Mouse (Mus musculus) liver, embryonic 14.5 days (tissue): Measurements from ENCODE around the gene Pcsk5.

Experiments
- CTCF ChIP-seq: IDR thresholded peaks from 2 replicates; pipeline ENCODE4 v1.5.1; 2016; ENCODE audit warnings: antibody characterized with exemption, low read depth, control low read depth
- EP300 ChIP-seq: IDR thresholded peaks from 2 replicates; pipeline ENCODE4 v1.6.1; 2016; ENCODE audit warnings: antibody characterized with exemption, low read depth

GRCm38 (mm10) chr19:17834894-17835293, 2.5 kb downstream of the Pcsk5 start:
- no peak for TF ChIP-seq CTCF
- no peak for TF ChIP-seq EP300
